Mouse (Mus musculus): ENCODE results near the gene Spin1. TPM values are rescaled to one million over a fixed set of nuclear protein-coding genes. Genes with fewer than 3 reads are reported as not detected.

The Spin1 gene
- polyA plus RNA-seq, 1 experiment from 2014 or later, result 120 TPM

DNA sequence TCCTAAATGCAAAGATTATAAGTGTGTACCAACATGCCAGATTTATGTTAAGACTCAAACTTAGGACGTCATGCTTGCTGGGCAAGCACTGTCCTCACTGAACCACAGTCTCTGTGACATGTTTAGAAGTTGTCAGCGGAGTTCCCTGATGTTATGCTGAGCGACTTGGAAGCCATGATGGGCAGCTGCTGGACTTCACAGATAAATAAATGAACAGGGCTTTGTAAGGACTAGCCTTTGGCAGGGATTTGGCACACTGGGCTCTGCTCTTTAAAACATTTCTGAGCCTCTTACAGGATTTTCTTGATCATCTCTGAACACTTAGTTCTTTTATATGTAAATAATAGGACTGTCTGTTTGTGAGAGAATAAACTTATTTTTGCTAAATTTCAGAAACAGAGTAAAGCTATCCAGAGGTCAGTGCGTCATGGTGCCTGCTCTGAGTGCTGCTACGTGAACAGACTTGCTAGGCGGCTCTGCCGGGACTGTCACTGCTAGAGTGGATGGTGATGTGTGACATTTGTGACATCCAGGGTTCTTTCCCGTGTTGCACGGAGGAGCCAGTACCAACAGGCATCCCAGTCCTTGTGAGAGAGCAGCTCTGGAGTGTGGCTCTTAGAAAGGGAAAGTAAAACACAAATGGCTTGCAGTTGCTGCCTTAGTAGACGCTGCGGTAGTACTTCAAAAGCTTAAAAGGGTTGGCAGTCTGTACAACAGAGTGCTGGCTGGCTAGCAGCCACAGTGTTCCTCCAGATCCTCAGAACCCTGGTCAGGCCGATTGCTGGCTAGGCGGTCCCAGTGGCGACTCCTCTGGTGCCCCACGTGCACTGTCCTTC lies 54.7 kb downstream of the Spin1 start:
- Histone ChIP-seq H3K27me3 (no peaks in the 10 kb centered on the region), H3K4me2 (no peak overlapping the region), H3K36me3 (ENCODE audit: poor library complexity, severe bottlenecking) (peaks cover 51% of the 10 kb centered on the region), H3K4me3 (no peak overlapping the region), H3K27ac (no peak overlapping the region), H3K4me1 (no peaks in the 10 kb centered on the region), H3K9me3 (replicated peaks) (no peaks in the 10 kb centered on the region), H3K9ac (no peak overlapping the region)
- WGBS, result 92% methylated on average over 15 of the region's 15 CpGs
- 0 out of 2 replicates have a peak, but pooled peaks have one; percentile 27 for ATAC-seq

DNA sequence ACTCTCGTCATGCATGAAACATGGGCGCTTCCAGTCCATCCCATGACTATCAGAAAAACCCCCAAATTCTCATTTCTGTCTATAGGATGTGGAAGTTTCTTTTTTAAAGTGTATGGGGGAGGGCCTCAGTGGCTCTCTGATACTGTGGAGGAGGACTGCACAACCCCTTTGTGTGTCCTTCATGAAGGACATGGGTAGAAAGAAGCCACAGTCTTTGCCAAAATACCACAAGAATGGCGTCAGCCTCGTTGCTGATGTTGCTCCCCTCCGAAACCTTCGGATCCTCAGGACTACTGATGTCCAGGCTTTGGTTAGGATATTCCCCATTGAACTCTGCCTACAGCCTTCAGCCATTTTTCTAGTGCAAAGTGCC lies 55.3 kb downstream of the Spin1 start:
- Histone ChIP-seq H3K36me3 (ENCODE audit: poor library complexity, severe bottlenecking) (peaks cover 48% of the 10 kb centered on the region), H3K9ac (no peak overlapping the region), H3K27ac (no peak overlapping the region), H3K4me2 (no peak overlapping the region), H3K4me1 (no peaks in the 10 kb centered on the region), H3K4me3 (no peak overlapping the region), H3K9me3 (replicated peaks) (no peaks in the 10 kb centered on the region), H3K27me3 (no peaks in the 10 kb centered on the region)
- 97% methylated on average over 6 of the region's 6 CpGs for WGBS
- ATAC-seq, result no peak

DNA sequence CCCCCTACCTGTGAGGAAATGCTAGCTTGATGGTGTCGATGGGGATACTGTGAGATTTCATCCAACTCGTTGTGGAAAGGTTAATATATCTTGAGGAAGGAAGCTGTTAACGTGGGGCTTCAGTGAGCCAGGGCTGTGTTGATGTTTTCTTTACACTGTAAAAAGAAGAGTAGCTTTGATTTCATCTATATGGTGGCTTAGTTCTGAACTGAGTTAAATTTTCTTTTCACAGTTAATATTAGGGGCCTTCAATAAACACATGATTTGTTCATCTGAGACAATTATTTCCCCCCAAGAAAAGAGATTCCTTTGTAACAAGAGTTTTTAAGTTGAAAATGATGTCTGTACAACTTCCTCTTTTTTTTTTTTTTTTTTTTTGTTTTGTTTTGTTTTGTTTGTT lies 56.6 kb downstream of the Spin1 start:
- peaks cover 45% of the 10 kb centered on the region for H3K36me3 ChIP-seq (ENCODE audit: poor library complexity, severe bottlenecking)
- H3K4me3 ChIP-seq, result no peak overlapping the region
- H3K9ac ChIP-seq, result no peak overlapping the region
- H3K4me2 ChIP-seq, result no peak overlapping the region
- H3K9me3 ChIP-seq (replicated peaks), result no peaks in the 10 kb centered on the region
- no peaks in the 10 kb centered on the region for H3K4me1 ChIP-seq
- WGBS, result 87% methylated on average over 3 of the region's 3 CpGs
- H3K27ac ChIP-seq, result no peak overlapping the region
- H3K27me3 ChIP-seq, result no peaks in the 10 kb centered on the region
- no peak for ATAC-seq

DNA sequence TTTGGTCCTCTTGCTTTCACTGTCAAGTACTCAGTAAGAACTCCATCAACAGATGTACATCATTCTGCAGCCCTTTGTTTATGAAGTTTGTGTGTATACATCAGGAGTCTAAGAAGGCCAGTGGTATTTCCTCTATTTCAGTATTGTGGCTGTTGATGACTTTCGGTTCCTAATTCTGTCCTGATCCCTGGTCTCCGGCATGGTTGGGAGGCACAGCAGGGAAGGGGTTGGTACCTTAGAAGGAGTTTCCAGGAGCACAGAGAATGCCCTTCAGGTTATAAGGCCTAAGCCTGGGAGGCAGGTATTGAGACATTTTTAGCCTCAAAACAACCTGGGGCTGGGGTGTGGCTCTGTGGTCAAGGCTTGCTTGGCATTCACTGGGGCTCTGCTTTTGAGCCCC lies 61.0 kb downstream of the Spin1 start:
- Histone ChIP-seq H3K4me2 (no peak overlapping the region), H3K4me3 (no peak overlapping the region), H3K36me3 (ENCODE audit: poor library complexity, severe bottlenecking) (peaks cover 15% of the 10 kb centered on the region), H3K27ac (no peak overlapping the region), H3K4me1 (no peaks in the 10 kb centered on the region), H3K9ac (no peak overlapping the region), H3K27me3 (no peaks in the 10 kb centered on the region), H3K9me3 (replicated peaks) (peaks cover 7% of the 10 kb centered on the region; the same call in 1 of the 2 replicates)
- ATAC-seq, result no peak
- 85% methylated on average over 2 of the region's 2 CpGs for WGBS

DNA sequence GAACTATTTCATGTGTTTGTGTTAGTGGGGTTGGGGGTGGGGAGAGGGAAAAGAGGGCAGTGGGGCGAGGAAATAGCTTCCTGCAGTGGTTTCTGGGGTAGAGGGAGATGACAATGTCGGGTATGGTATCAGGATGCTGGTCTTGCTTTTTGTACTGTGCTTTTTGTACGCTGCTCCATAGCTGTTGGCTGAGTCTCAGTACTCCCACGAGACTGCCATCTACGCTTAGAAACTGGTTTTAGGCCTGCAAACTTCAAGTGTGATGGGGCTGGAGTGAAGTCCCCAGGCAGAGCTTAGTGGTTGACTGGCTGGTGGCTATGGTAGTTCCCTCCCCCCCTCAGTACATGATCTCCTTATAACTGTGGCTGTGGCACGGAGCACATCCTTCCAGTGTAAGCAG lies 61.6 kb downstream of the Spin1 start:
- H3K4me3 ChIP-seq, result no peak overlapping the region
- H3K4me2 ChIP-seq, result no peak overlapping the region
- no peak for ATAC-seq
- 93% methylated on average over 6 of the region's 6 CpGs for WGBS
- no peak overlapping the region for H3K27ac ChIP-seq
- H3K27me3 ChIP-seq, result no peaks in the 10 kb centered on the region
- peaks cover 7% of the 10 kb centered on the region; the same call in 1 of the 2 replicates for H3K9me3 ChIP-seq (replicated peaks)
- peaks cover 14% of the 10 kb centered on the region for H3K36me3 ChIP-seq (ENCODE audit: poor library complexity, severe bottlenecking)
- no peaks in the 10 kb centered on the region for H3K4me1 ChIP-seq
- no peak overlapping the region for H3K9ac ChIP-seq

DNA sequence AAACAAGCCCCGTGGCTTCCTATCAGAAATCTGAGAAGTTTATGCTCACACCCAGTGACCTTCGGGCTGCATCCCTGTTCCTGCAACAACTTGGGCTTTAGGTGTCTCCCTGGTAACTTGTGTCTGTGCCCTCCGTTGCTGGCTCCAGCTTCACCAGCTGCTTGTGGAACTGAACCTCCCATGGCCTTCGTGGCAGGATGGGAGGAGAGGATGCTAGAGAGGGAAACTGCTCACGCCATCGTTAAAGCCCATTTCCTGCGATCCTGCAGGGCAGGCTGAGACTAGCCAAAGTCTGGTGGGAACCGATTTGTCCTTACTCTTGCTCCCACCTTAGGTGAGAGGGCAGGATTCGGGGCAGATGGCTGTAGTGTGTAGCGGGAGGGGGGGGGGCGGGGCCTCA lies 66.0 kb downstream of the Spin1 start:
- no peak overlapping the region for H3K9ac ChIP-seq
- H3K36me3 ChIP-seq (ENCODE audit: poor library complexity, severe bottlenecking), result peaks cover 7% of the 10 kb centered on the region; the same call in 1 of the 2 replicates
- WGBS, result 78% methylated on average over 11 of the region's 11 CpGs
- ATAC-seq, result no peak
- H3K4me1 ChIP-seq, result peaks cover 13% of the 10 kb centered on the region
- H3K27me3 ChIP-seq, result peaks cover 10% of the 10 kb centered on the region
- H3K4me2 ChIP-seq, result no peak overlapping the region
- H3K9me3 ChIP-seq (replicated peaks), result peaks cover 7% of the 10 kb centered on the region; the same call in 1 of the 2 replicates
- no peak overlapping the region for H3K27ac ChIP-seq
- no peak overlapping the region for H3K4me3 ChIP-seq

DNA sequence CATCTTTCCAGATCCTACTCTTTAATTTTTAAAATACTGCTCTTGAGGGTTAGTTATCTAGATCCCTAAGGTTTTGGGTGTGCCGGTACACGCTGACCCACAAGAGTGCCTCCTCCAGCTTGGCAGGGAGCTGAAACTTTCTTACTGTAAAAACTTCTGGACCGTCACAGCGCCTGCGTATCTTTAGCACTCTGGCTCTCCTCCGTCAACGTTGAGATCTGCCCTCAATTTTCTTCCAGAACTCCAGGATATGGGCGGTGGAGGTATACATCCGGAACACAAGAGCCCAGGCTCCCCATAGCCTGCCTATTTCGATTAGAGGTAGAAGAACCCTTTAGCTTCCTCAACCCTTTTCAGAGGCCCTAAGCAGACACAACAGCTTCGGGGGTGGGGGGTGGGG lies 69.5 kb downstream of the Spin1 start:
- 45% methylated on average over 11 of the region's 11 CpGs for WGBS

DNA sequence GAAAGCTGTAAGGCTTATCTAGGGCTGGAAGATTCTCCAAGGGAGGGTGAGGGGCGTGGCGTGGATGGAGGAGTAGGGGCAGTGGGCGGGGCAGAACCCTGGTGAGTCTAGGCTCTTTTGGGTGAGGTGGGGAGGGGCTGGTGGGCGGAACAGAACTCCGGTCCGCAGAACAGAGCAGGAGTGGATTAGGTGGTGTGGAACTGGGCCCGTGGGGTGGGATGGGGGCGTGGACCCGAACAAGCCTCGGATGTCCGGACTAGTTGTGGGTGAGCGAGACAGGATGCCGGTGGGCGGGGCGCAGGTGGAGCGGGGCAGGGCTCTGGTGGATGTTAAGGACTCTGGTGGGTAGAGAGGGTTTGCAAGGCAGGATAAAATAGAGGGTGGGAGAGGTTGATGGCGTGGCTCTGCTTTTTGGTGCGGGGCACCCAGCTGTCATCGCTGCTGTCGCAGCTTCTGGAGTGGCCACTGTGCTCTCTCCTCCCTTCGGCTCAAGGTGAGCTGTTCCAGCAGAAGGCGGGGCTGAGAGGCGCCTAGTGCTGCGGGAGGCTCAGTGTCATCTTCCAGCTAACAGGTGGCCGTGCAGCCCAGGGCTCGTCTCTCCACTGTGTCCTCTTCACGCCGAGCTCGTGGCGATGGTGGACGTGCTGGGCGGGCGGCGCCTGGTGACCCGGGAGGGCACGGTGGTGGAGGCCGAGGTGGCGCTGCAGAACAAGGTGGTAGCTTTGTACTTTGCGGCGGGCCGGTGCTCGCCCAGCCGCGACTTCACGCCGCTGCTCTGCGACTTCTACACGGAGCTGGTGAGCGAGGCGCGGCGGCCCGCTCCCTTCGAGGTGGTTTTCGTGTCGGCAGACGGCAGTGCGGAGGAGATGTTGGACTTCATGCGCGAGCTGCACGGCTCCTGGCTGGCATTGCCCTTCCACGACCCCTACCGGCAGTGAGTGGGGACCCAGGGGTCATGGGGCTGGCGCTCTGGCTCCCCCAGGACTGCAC lies 70.3 kb downstream of the Spin1 start, which contains the start of gene Nxnl2:
Nxnl2 (plus strand) TSS at position 332 of the 990 bp plus-strand sequence.
- H3K36me3 ChIP-seq (ENCODE audit: poor library complexity, severe bottlenecking), result no peaks in the 10 kb centered on the region
- H3K4me1 ChIP-seq, result peaks cover 14% of the 10 kb centered on the region
- peaks cover 16% of the 10 kb centered on the region for H3K27me3 ChIP-seq
- WGBS, result under 1% methylated on average over 63 of the region's 64 CpGs
- no peak within 1 kb of the TSS for H3K27ac ChIP-seq
- H3K9me3 ChIP-seq (replicated peaks), result no peaks in the 10 kb centered on the region
- peak within 1 kb of the TSS; percentile 63 for H3K9ac ChIP-seq
- peak within 1 kb of the TSS; percentile 48 for H3K4me3 ChIP-seq
- peak; percentile 69 for ATAC-seq
- peak within 1 kb of the TSS; percentile 98 for H3K4me2 ChIP-seq

More for the DNA sequence above, 69.5 kb downstream of the Spin1 start:
- ATAC-seq, result no peak
- Histone ChIP-seq H3K9ac (no peak overlapping the region), H3K4me2 (peak overlapping the region; percentile 98), H3K36me3 (ENCODE audit: poor library complexity, severe bottlenecking) (no peaks in the 10 kb centered on the region), H3K4me3 (peak overlapping the region; percentile 48; the same call in 1 of the 2 replicates), H3K27ac (no peak overlapping the region), H3K4me1 (peaks cover 14% of the 10 kb centered on the region), H3K9me3 (replicated peaks) (no peaks in the 10 kb centered on the region), H3K27me3 (peaks cover 16% of the 10 kb centered on the region)

DNA sequence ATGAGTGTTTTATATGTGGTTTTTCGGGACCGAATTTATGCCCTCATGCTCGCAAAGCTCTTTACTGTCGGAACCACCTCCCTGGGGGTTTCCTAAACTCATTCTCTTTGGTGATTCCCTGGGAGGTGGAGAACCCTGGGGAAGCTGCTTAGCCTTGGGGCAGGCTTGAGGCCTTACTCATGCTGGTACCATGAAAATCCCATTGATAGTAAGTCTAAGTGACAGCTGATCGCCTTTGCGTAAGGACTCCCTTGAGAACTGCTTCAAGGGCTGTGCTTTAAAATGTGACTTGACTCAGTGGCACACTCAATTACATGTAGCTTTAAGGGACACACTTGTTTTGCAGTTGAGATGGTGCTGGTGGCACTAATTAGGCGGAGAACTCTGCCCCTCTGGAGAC lies 71.9 kb downstream of the Spin1 start:
- ATAC-seq, result no peak
- H3K27ac ChIP-seq, result no peak overlapping the region
- no peaks in the 10 kb centered on the region for H3K36me3 ChIP-seq (ENCODE audit: poor library complexity, severe bottlenecking)
- H3K4me1 ChIP-seq, result peaks cover 14% of the 10 kb centered on the region
- peaks cover 16% of the 10 kb centered on the region for H3K27me3 ChIP-seq
- no peak overlapping the region for H3K4me2 ChIP-seq
- 80% methylated on average over 7 of the region's 7 CpGs for WGBS
- no peak overlapping the region for H3K4me3 ChIP-seq
- no peaks in the 10 kb centered on the region for H3K9me3 ChIP-seq (replicated peaks)
- H3K9ac ChIP-seq, result no peak overlapping the region

DNA sequence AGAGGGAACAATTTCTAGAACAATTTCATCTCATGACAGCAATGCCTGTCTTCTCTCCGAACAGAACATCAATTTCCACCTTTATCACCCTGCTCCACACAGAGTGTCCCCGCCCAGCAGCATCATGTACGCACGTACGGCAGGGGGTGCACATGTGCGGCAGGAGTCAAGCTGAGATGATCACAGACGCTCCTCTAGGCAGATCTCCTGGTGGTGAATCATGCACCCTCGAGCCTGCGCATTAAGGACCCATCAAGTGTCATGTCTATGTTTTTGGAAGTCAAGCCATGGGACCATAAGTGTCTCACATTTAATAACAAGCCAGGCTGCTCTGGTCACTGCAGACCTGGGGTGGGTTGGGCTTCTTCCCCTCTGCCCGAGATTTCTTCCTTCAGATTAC lies 78.3 kb downstream of the Spin1 start:
- H3K27me3 ChIP-seq, result no peaks in the 10 kb centered on the region
- H3K4me1 ChIP-seq, result no peaks in the 10 kb centered on the region
- no peaks in the 10 kb centered on the region for H3K36me3 ChIP-seq (ENCODE audit: poor library complexity, severe bottlenecking)
- no peak overlapping the region for H3K9ac ChIP-seq
- H3K27ac ChIP-seq, result no peak overlapping the region
- ATAC-seq, result no peak
- 88% methylated on average over 10 of the region's 10 CpGs for WGBS
- no peak overlapping the region for H3K4me3 ChIP-seq
- H3K4me2 ChIP-seq, result no peak overlapping the region
- H3K9me3 ChIP-seq (replicated peaks), result no peaks in the 10 kb centered on the region

DNA sequence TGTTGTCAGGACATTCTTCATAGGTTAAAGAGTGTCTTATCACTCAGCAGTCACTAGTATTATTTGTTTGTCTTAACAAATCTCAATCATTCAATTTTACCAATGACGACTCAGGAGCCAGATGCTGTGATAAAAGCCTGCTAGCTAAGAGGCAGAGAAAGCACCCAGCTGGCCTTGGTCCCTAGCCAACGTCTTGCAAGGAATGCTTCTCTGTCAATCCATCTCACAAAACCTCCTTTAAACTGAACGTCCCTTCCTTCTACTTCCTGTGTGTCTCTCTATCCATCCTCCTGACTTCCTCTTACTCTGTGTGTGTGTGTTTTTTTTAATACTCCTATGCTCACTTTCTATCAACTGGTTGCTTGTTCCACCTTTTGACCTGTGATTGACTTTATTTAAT lies 78.7 kb downstream of the Spin1 start:
- Histone ChIP-seq H3K36me3 (ENCODE audit: poor library complexity, severe bottlenecking) (no peaks in the 10 kb centered on the region), H3K27me3 (no peaks in the 10 kb centered on the region), H3K9ac (no peak overlapping the region), H3K4me2 (no peak overlapping the region), H3K4me3 (no peak overlapping the region), H3K4me1 (no peaks in the 10 kb centered on the region), H3K9me3 (replicated peaks) (no peaks in the 10 kb centered on the region), H3K27ac (no peak overlapping the region)
- WGBS, result 67% methylated on average over 3 of the region's 3 CpGs
- ATAC-seq, result no peak

DNA sequence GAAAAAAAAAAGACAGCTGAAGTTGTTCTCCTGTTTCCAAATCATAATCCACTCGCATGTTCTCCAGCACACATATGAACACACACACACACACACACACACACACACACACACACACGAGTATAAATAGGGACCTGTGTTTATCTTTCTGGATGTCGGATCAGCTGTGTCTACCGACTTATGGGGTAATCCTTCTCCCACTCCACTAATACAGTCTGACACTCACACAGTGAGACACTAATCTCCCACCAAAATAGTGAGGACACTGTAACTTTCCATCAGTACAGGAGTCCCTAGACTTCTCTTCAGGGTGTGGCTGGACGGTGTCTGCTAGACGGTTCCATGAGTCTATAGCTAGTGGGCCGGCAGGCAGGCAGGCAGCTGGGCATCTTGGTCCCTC lies 81.6 kb downstream of the Spin1 start:
- H3K9me3 ChIP-seq (replicated peaks), result no peaks in the 10 kb centered on the region
- no peak overlapping the region for H3K9ac ChIP-seq
- H3K4me1 ChIP-seq, result no peaks in the 10 kb centered on the region
- no peaks in the 10 kb centered on the region for H3K36me3 ChIP-seq (ENCODE audit: poor library complexity, severe bottlenecking)
- H3K27ac ChIP-seq, result no peak overlapping the region
- no peaks in the 10 kb centered on the region for H3K27me3 ChIP-seq
- no peak for ATAC-seq
- 85% methylated on average over 7 of the region's 7 CpGs for WGBS
- H3K4me3 ChIP-seq, result no peak overlapping the region
- no peak overlapping the region for H3K4me2 ChIP-seq

Data from forebrain, embryonic 13.5 days (tissue).